Mouse (Mus musculus): ENCODE measurements around the gene Crybg1. TPM values are rescaled to one million over a fixed set of nuclear protein-coding genes. Genes with fewer than 3 reads are reported as not detected.

The Crybg1 gene
- polyA plus RNA-seq, 1 experiment = 7.0 TPM

DNA sequence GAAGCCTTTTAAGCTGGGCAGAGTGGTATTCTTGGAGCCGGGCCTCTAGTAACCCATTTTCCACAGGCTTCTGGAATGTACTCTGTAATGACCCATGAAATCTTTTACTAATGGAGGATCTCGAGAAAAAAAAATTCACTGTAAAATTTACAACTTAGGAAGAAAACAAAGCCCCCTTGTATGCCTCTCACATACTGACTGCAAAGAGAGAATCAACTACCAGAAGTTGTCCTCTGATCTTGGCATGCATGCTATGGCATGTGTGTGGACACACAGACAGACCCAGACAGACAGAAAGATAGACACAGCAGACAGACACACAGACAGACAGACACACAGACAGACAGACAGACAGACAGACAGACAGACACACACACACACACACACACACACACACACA lies 8.8 kb upstream of the Crybg1 start:
- Histone ChIP-seq H3K4me3 (replicated peaks; ENCODE audit: extremely low read depth, low read depth, low read length) (no peak overlapping the region), H3K4me1 (ENCODE audit: control insufficient read depth, insufficient read depth, low read length) (no peaks in the 10 kb centered on the region)
- WGBS = 67% methylated on average over 2 of the region's 2 CpGs
- TF ChIP-seq POLR2A (IDR thresholded peaks at IDR 0.05; ENCODE audit: borderline replicate concordance, extremely low read depth, low read depth, low read length) (no peak), CTCF (IDR thresholded peaks at IDR 0.05; ENCODE audit: insufficient read depth, low read length) (no peak)
- DNase-seq = no peak

- Histone ChIP-seq H3K4me3 (replicated peaks; ENCODE audit: extremely low read depth, low read depth, low read length) (no peak overlapping the region), H3K4me1 (ENCODE audit: control insufficient read depth, insufficient read depth, low read length) (no peaks in the 10 kb centered on the region)
- TF ChIP-seq CTCF (IDR thresholded peaks at IDR 0.05; ENCODE audit: insufficient read depth, low read length) = no peak
- no peak for TF ChIP-seq POLR2A (IDR thresholded peaks at IDR 0.05; ENCODE audit: borderline replicate concordance, extremely low read depth, low read depth, low read length)
- 84% methylated on average over 2 of the region's 2 CpGs for WGBS
- no peak for DNase-seq
Measured at GRCm38 (mm10) chr10:44150501-44150900, 1.8 kb upstream of the Crybg1 start.

DNA sequence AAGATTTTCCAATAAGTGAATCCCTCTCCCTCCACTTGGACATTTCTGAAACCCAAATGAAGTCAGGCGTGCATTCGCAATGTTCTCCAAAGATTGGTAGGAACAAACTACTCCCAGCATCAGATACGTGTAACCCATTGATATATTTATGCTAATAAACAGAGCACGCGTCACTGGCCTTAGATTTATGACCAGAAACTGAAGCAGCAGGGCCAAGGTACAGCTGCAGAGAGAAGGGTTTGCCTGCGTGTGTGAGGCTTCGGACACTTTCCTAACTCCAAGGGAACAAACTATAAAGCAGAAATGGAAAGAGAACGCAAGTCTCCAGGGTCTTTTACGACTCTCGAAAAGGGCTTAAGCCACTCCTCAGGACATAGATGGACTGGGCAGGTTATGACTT lies 5.3 kb downstream of the Crybg1 start:
- DNase-seq = no peak
- 80% methylated on average over 10 of the region's 10 CpGs for WGBS
- Histone ChIP-seq H3K4me1 (ENCODE audit: control insufficient read depth, insufficient read depth, low read length) (no peaks in the 10 kb centered on the region), H3K4me3 (replicated peaks; ENCODE audit: extremely low read depth, low read depth, low read length) (no peak overlapping the region)
- TF ChIP-seq POLR2A (IDR thresholded peaks at IDR 0.05; ENCODE audit: borderline replicate concordance, extremely low read depth, low read depth, low read length) (no peak), CTCF (IDR thresholded peaks at IDR 0.05; ENCODE audit: insufficient read depth, low read length) (no peak)

DNA sequence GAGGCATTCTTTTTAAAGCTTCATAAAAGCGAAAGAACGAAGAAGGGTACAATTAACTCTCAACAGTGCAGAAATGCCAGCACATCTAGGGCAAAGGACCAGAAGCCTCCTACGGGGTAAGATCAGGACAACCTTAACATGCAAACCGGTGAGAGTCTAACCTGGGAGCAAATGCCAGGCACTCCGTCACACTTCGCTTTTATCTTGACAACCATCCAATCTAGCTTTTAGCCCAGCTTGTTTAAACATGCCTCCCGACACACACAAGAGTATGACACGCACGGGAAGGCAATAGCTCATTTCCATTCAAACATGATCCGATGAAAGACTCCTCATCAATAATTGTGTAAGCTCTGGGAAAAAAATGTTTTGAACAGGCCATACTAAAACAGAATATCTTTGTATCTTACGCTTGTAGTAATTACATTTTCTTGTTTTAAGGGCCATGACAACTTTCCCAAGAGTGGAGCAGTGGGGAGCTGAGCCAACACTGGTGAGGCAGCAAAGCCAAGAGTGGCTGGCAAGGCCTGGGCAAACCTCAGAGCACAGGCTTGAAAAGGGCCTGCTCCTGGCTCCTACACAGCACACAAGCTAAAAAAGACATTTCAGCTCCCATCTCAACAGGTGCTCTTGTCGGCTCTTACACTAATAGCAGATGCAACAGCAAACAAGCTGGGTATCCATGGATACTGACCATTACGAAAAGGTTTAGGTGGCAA lies 10.4 kb downstream of the Crybg1 start:
- Histone ChIP-seq H3K4me1 (ENCODE audit: control insufficient read depth, insufficient read depth, low read length) (no peaks in the 10 kb centered on the region), H3K4me3 (replicated peaks; ENCODE audit: extremely low read depth, low read depth, low read length) (no peak overlapping the region)
- WGBS = 46% methylated on average over 13 of the region's 13 CpGs
- TF ChIP-seq POLR2A (IDR thresholded peaks at IDR 0.05; ENCODE audit: borderline replicate concordance, extremely low read depth, low read depth, low read length) (no peak), CTCF (IDR thresholded peaks at IDR 0.05; ENCODE audit: insufficient read depth, low read length) (no peak)
- no peak for DNase-seq

DNA sequence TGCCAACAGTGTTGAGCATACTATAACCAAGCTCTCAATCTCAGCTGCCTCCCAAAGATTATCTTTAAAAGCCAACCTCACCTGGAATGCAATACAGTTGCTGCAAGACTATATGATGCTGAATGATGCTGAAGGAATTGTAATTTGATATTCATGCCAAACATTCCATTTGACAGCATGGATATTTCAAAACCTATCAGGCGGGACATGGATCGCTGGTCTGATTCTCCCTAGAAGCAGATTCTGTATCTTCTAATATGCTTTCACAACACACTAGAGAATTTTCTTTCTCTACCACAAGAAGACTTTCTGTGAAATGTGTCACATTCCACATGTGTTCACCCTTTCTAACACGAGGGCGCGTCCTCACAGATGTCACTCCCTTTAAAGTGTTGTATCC lies 22.6 kb downstream of the Crybg1 start:
- DNase-seq = no peak
- TF ChIP-seq CTCF (IDR thresholded peaks at IDR 0.05; ENCODE audit: insufficient read depth, low read length) = no peak
- TF ChIP-seq POLR2A (IDR thresholded peaks at IDR 0.05; ENCODE audit: borderline replicate concordance, extremely low read depth, low read depth, low read length) = no peak
- Histone ChIP-seq H3K4me1 (ENCODE audit: control insufficient read depth, insufficient read depth, low read length) (no peaks in the 10 kb centered on the region), H3K4me3 (replicated peaks; ENCODE audit: extremely low read depth, low read depth, low read length) (no peak overlapping the region)
- WGBS = 82% methylated on average over 5 of the region's 5 CpGs

- Histone ChIP-seq H3K4me1 (ENCODE audit: control insufficient read depth, insufficient read depth, low read length) (no peaks in the 10 kb centered on the region), H3K4me3 (replicated peaks; ENCODE audit: extremely low read depth, low read depth, low read length) (no peak overlapping the region)
- TF ChIP-seq POLR2A (IDR thresholded peaks at IDR 0.05; ENCODE audit: borderline replicate concordance, extremely low read depth, low read depth, low read length) (no peak), CTCF (IDR thresholded peaks at IDR 0.05; ENCODE audit: insufficient read depth, low read length) (no peak)
- DNase-seq = no peak
- 34% methylated on average over 6 of the region's 6 CpGs for WGBS
Measured at GRCm38 (mm10) chr10:44124400-44124933, 24.2 kb downstream of the Crybg1 start.

DNA sequence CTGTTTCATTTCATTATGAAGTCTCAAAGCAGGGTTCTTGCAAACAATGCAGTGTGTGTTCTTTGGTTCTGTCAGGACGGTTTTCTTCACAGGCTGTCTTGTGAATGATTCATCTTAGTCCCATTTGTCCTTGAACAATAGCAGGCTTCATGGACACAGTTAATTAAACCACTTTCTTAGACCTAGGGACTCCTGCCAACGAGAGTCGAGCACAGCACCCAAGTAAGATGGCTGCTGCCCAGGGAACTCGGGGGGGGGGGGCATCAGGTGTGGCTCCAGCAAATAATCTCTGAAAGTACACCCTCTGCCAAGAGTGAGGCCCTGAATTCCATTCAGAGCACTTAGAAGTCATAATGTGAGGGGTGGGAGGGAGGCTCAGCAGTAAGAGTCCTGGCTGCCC lies 30.0 kb downstream of the Crybg1 start:
- TF ChIP-seq CTCF (IDR thresholded peaks at IDR 0.05; ENCODE audit: insufficient read depth, low read length) (no peak), POLR2A (IDR thresholded peaks at IDR 0.05; ENCODE audit: borderline replicate concordance, extremely low read depth, low read depth, low read length) (no peak)
- Histone ChIP-seq H3K4me3 (replicated peaks; ENCODE audit: extremely low read depth, low read depth, low read length) (no peak overlapping the region), H3K4me1 (ENCODE audit: control insufficient read depth, insufficient read depth, low read length) (no peaks in the 10 kb centered on the region)
- WGBS = 39% methylated on average over 4 of the region's 4 CpGs
- DNase-seq = no peak

DNA sequence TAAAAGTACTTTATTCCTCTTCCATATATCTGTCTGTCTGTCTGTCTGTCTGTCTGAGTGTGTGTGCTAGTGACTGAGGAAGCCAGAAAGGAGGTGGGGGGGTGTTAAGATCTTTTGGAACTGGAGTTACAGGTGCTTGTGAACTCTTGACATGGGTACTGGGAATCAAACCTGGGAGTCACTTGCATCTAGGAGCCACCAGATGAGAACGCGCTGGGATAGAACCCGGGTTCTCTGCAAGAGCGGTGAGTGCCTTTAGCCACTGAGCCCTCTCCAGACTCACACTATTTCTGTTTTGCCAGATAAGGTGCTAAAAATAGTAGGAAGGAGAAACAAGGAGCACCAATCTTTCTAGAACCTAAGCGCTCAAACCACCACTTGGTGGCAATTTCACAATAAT lies 31.9 kb downstream of the Crybg1 start:
- 64% methylated on average over 5 of the region's 5 CpGs for WGBS
- Histone ChIP-seq H3K4me1 (ENCODE audit: control insufficient read depth, insufficient read depth, low read length) (no peaks in the 10 kb centered on the region), H3K4me3 (replicated peaks; ENCODE audit: extremely low read depth, low read depth, low read length) (no peak overlapping the region)
- DNase-seq = no peak
- TF ChIP-seq POLR2A (IDR thresholded peaks at IDR 0.05; ENCODE audit: borderline replicate concordance, extremely low read depth, low read depth, low read length) = no peak
- TF ChIP-seq CTCF (IDR thresholded peaks at IDR 0.05; ENCODE audit: insufficient read depth, low read length) = no peak

- 18% methylated on average over 4 of the region's 4 CpGs for WGBS
Measured at GRCm38 (mm10) chr10:44114611-44115010, 34.0 kb downstream of the Crybg1 start.

More at GRCm38 (mm10) chr10:44114611-44115010, 34.0 kb downstream of the Crybg1 start:
- Histone ChIP-seq H3K4me1 (ENCODE audit: control insufficient read depth, insufficient read depth, low read length) (no peaks in the 10 kb centered on the region), H3K4me3 (replicated peaks; ENCODE audit: extremely low read depth, low read depth, low read length) (no peak overlapping the region)
- no peak for DNase-seq
- TF ChIP-seq POLR2A (IDR thresholded peaks at IDR 0.05; ENCODE audit: borderline replicate concordance, extremely low read depth, low read depth, low read length) = no peak
- no peak for TF ChIP-seq CTCF (IDR thresholded peaks at IDR 0.05; ENCODE audit: insufficient read depth, low read length)
